Mouse (Mus musculus): ENCODE measurements around the gene Sbk2. TPM values are rescaled to one million over a fixed set of nuclear protein-coding genes. Genes with fewer than 3 reads are reported as not detected.

Gene Sbk2
- polyA plus RNA-seq, 1 experiment from 2014 or later = 1.2 TPM

DNA sequence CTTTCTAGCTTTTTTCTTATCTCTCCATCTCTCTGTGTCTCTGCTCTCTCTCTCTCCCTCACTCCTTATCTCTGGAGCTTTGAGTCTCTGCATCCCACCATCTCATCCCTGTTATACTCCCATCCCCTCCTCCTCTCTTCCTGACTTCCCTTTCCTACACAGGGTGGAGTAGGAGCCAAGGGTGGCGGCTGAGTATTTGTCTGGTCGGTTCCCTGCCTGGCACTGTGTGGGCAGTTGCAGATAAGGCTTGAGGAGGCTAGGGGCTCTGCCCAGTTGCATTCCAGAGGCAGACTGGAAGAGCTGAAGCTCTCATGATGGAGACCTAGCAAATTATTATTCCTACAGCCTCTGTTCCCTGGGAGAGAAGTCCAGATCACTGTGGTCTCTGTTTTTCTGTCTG is 24.0 kb upstream of the Sbk2 start:
- H3K36me3 ChIP-seq = peaks cover 12% of the 10 kb centered on the region
- no peak overlapping the region for H3K4me2 ChIP-seq
- 0 out of 2 replicates have a peak, but pooled peaks have one; percentile 46 for ATAC-seq (ENCODE audit: borderline replicate concordance, extremely low read depth, low FRiP score, low TSS enrichment)
- H3K27ac ChIP-seq = no peak overlapping the region
- no peaks in the 10 kb centered on the region for H3K27me3 ChIP-seq
- no peaks in the 10 kb centered on the region for H3K9me3 ChIP-seq
- no peak overlapping the region for H3K4me3 ChIP-seq
- no peak overlapping the region for H3K9ac ChIP-seq
- no peaks in the 10 kb centered on the region for H3K4me1 ChIP-seq
- WGBS = 45% methylated on average over 2 of the region's 2 CpGs

DNA sequence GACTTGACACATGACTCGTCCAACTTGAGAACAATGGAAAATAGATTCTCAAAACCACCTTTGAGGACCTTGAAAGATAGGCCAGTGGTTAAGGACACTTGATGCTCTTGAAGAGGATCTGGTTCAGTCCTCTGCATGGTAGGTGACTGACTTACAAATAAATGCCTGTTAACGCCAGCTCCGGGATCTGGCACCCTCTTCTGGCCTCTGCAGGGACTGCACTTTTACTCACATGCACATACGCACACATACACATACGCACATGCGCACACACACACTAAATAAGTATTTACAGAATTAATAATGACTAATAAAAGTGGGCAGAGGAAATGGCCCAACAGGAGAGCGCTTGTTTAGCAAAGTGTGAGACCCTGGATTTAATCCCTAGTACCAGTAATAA is 12.6 kb upstream of the Sbk2 start:
- Histone ChIP-seq H3K4me3 (no peak overlapping the region), H3K4me1 (peaks cover 8% of the 10 kb centered on the region; the same call in 1 of the 2 replicates), H3K9me3 (no peaks in the 10 kb centered on the region), H3K9ac (no peak overlapping the region), H3K36me3 (no peaks in the 10 kb centered on the region), H3K4me2 (no peak overlapping the region), H3K27me3 (no peaks in the 10 kb centered on the region), H3K27ac (no peak overlapping the region)
- ATAC-seq (ENCODE audit: borderline replicate concordance, extremely low read depth, low FRiP score, low TSS enrichment) = no peak
- 87% methylated on average over 7 of the region's 7 CpGs for WGBS

DNA sequence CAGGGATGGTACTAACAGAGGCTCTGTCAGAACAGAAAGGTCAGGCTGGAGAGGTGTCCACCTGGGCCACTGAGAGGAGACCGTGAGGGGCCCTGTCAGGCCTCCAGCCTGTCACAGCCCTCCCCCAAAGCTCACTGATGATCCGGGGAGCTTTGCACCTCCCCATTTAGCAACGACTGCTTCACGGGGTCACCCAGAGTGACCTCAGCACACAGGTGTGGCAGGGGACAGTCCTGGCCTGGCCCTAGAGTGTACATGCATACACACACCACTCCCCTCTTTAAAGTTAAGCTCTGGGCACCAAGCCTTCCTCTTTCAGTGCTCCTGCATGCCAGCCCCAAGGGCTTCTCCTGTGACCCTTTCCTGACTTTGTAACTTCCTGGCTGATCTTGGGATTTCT is 11.2 kb upstream of the Sbk2 start:
- Histone ChIP-seq H3K27me3 (no peaks in the 10 kb centered on the region), H3K27ac (no peak overlapping the region), H3K4me1 (peaks cover 14% of the 10 kb centered on the region; the same call in 1 of the 2 replicates), H3K4me2 (no peak overlapping the region), H3K9ac (no peak overlapping the region), H3K4me3 (no peak overlapping the region), H3K36me3 (no peaks in the 10 kb centered on the region), H3K9me3 (no peaks in the 10 kb centered on the region)
- WGBS = 38% methylated on average over 4 of the region's 4 CpGs
- ATAC-seq (ENCODE audit: borderline replicate concordance, extremely low read depth, low FRiP score, low TSS enrichment) = no peak

DNA sequence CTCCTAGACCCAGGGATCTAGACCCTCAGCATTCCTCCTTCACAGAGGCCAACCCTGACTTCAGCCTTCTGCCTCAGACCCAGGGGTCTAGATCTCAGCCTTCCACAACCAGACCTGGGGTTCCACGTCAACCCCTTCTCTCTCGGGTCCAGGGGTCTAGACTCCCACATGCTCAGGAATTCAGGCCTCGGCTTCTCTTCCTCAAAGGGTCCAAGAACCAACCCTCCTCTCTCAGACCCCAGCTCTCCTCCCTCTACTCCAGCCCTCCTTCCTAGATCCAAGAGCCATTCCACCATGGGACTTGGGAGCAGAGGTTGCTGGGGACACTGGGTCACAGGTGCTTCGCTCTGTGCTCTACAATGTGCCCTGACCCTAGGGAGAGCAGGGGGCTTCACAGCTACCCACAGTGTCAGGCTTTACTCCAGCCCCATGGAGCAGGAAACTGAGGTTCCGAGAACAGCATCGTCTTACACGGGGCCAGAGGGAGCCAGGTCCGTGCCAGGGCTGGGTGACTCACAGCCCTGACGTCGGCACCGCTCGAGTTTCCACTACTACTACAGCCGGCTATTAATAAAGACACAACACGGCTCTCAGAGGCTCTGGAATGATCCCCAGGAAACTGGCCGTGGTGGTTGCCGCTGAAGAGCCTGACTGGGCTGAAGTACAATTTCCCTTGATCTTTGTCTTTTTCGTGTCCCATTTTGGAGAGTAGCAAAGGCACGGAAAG is 8.3 kb upstream of the Sbk2 start:
- Histone ChIP-seq H3K9ac (no peak overlapping the region), H3K27ac (peak overlapping the region; percentile 74), H3K36me3 (no peaks in the 10 kb centered on the region), H3K4me1 (peaks cover 14% of the 10 kb centered on the region; the same call in 1 of the 2 replicates), H3K27me3 (no peaks in the 10 kb centered on the region), H3K9me3 (no peaks in the 10 kb centered on the region), H3K4me3 (no peak overlapping the region), H3K4me2 (no peak overlapping the region)
- 60% methylated on average over 18 of the region's 18 CpGs for WGBS
- no peak for ATAC-seq (ENCODE audit: borderline replicate concordance, extremely low read depth, low FRiP score, low TSS enrichment)

DNA sequence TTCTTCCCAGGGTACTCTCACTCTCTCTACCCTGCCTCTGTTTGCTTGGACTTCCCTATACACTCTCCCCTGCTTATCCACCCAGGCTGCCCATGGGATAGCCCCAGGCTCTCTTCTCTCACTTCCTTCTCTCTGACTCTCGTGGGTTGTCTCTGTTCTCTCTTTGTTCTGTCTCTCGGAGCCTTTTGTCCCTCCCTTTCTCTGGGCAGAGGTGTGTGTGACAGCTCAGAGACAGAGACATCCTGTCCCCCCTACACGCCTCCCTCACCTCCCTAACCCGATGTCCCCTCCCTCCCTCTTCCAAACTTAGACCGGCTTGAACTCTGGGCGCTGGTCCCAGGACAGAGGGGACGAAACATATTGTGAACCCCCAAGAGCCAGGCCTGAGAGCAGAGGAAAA is 7.5 kb upstream of the Sbk2 start:
- Histone ChIP-seq H3K9me3 (no peaks in the 10 kb centered on the region), H3K27ac (peak overlapping the region; percentile 74), H3K4me2 (no peak overlapping the region), H3K4me3 (no peak overlapping the region), H3K9ac (no peak overlapping the region), H3K36me3 (no peaks in the 10 kb centered on the region), H3K4me1 (peaks cover 14% of the 10 kb centered on the region; the same call in 1 of the 2 replicates), H3K27me3 (no peaks in the 10 kb centered on the region)
- ATAC-seq (ENCODE audit: borderline replicate concordance, extremely low read depth, low FRiP score, low TSS enrichment) = peak; percentile 82
- WGBS = 19% methylated on average over 7 of the region's 7 CpGs

DNA sequence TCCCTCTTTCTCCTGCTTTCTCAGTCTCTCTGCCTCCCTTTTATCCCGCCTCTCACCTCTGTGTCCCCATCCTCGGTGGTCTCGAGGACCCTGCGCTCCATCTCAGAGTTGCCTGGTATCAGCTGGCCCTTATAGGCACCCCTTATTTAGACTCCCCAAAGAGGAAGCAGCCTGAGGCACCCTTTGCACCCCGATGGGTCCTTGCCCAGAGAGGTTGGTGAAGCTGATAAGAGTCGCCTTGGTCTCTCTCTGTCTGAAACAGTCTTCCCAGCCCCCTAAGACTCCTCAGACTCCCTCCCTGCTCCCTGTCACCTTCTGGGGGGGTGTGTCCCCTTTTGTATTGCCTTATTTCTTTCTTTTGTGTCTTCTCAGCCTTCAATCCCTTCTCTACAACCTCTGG is 6.9 kb upstream of the Sbk2 start, which contains the start of gene Sbk3:
TSS of gene Sbk3 (minus strand) at position 101 of the 400 bp plus-strand sequence.
- Histone ChIP-seq H3K9ac (no peak within 1 kb of the TSS), H3K4me2 (no peak within 1 kb of the TSS), H3K9me3 (no peaks in the 10 kb centered on the region), H3K27ac (peak within 1 kb of the TSS; percentile 74), H3K4me1 (peaks cover 14% of the 10 kb centered on the region; the same call in 1 of the 2 replicates), H3K27me3 (no peaks in the 10 kb centered on the region), H3K4me3 (no peak within 1 kb of the TSS), H3K36me3 (no peaks in the 10 kb centered on the region)
- WGBS = 42% methylated on average over 6 of the region's 6 CpGs
- no peak for ATAC-seq (ENCODE audit: borderline replicate concordance, extremely low read depth, low FRiP score, low TSS enrichment)

DNA sequence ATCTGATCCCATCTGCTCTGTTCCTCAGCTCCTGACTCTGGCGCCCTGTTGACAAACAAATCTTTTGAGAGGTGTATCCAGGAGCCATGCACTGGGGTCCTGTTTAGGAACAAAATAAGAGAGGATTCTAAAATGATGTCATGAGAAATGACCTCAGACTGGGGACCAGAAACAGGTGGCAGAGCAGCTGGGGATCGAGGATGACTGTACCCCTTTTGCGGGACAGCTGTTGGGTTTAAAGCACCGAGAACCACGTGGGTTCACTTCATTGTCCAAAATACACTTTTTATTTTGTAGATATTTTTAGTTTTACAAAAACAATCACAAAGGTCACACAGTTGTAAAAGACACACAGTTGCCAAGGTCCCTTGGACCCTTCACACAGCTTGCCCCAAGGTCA is 782 bp upstream of the Sbk2 start:
- Histone ChIP-seq H3K9ac (no peak overlapping the region), H3K36me3 (no peaks in the 10 kb centered on the region), H3K4me1 (peaks cover 4% of the 10 kb centered on the region; the same call in 1 of the 2 replicates), H3K4me3 (no peak overlapping the region), H3K9me3 (no peaks in the 10 kb centered on the region), H3K4me2 (no peak overlapping the region), H3K27ac (no peak overlapping the region), H3K27me3 (no peaks in the 10 kb centered on the region)
- WGBS = 76% methylated on average over 5 of the region's 5 CpGs
- ATAC-seq (ENCODE audit: borderline replicate concordance, extremely low read depth, low FRiP score, low TSS enrichment) = no peak

DNA sequence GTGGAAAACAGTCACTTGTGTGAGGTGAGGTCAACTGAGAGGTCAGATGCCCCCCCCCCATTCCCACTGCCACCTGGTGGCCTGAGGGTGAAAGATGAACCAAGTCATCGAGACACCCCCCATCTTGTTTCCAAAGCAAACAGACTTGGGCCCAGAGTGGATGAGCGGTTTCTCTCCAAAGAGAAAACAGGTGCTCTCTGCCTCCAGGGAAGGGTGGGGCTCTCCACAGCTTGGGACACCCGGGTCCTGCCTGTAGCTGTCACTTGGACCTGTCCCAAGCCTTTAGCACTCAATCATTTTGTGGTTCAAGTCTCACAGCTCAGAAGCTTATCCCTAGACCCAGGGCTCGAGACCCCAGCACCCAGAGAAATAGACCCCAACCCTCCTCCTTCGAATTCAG is 679 bp downstream of the Sbk2 start:
- no peak overlapping the region for H3K4me2 ChIP-seq
- H3K4me3 ChIP-seq = no peak overlapping the region
- H3K9me3 ChIP-seq = no peaks in the 10 kb centered on the region
- H3K27ac ChIP-seq = no peak overlapping the region
- no peak for ATAC-seq (ENCODE audit: borderline replicate concordance, extremely low read depth, low FRiP score, low TSS enrichment)
- no peaks in the 10 kb centered on the region for H3K27me3 ChIP-seq
- no peak overlapping the region for H3K9ac ChIP-seq
- H3K36me3 ChIP-seq = no peaks in the 10 kb centered on the region
- peaks cover 4% of the 10 kb centered on the region; the same call in 1 of the 2 replicates for H3K4me1 ChIP-seq
- 56% methylated on average over 5 of the region's 5 CpGs for WGBS

DNA sequence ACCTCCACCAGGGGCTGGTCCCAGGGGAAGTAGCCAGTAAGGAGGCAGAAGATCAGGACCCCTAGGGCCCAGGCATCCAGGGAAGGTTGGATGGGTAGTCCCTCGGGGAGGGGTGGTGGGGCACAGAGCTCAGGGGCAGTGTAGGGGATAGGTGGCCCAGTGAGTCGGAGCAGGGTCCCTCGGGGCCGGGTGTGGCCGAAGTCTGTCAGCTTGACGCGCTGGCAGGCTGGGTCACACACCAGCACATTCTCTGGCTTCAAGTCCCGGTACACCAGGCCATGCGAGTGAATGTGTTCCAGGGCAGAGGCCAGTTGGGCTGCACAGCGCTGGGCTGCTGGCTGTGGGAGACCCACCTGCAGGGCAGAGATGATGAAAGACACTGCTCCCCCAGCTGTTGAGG is 6.8 kb downstream of the Sbk2 start:
- Histone ChIP-seq H3K9me3 (no peaks in the 10 kb centered on the region), H3K4me1 (peaks cover 12% of the 10 kb centered on the region), H3K4me2 (no peak overlapping the region), H3K27ac (no peak overlapping the region), H3K4me3 (no peak overlapping the region), H3K36me3 (no peaks in the 10 kb centered on the region), H3K9ac (no peak overlapping the region), H3K27me3 (no peaks in the 10 kb centered on the region)
- WGBS = 80% methylated on average over 10 of the region's 10 CpGs
- ATAC-seq (ENCODE audit: borderline replicate concordance, extremely low read depth, low FRiP score, low TSS enrichment) = no peak

DNA sequence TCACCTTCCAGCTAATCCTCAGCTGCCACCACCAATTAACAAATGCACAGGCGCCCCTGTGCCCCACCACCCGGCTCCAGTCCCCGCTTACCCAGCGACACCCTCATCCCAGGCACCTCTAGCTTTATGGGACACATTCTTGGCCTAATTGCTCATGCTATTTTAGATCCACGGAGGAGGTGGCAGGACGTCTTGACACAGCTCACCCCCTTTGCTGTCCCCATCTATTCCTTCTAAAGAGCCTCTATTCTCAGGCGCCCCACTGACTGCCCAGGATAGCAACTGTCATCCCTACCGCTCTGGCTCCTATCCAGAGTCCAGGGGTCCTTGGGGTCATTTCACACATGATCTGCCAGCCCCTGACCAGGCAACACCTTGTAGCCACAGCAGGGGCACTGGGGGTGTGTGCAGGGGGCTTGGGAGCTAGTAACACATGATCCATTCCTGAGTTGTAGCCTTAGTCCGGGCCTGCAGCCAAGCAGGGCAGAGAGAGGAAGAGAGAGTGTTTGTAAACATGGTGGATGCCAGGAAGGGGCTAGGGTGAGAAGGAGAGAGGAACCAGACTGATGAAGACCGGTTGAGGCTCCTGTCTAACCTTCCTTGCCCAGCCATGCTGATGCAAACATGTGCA is 10.3 kb downstream of the Sbk2 start:
- Histone ChIP-seq H3K4me3 (no peak overlapping the region), H3K27ac (no peak overlapping the region), H3K9ac (no peak overlapping the region), H3K9me3 (no peaks in the 10 kb centered on the region), H3K4me2 (no peak overlapping the region), H3K4me1 (peaks cover 12% of the 10 kb centered on the region), H3K27me3 (no peaks in the 10 kb centered on the region), H3K36me3 (no peaks in the 10 kb centered on the region)
- 7% methylated on average over 10 of the region's 10 CpGs for WGBS
- ATAC-seq (ENCODE audit: borderline replicate concordance, extremely low read depth, low FRiP score, low TSS enrichment) = peak; percentile 73

DNA sequence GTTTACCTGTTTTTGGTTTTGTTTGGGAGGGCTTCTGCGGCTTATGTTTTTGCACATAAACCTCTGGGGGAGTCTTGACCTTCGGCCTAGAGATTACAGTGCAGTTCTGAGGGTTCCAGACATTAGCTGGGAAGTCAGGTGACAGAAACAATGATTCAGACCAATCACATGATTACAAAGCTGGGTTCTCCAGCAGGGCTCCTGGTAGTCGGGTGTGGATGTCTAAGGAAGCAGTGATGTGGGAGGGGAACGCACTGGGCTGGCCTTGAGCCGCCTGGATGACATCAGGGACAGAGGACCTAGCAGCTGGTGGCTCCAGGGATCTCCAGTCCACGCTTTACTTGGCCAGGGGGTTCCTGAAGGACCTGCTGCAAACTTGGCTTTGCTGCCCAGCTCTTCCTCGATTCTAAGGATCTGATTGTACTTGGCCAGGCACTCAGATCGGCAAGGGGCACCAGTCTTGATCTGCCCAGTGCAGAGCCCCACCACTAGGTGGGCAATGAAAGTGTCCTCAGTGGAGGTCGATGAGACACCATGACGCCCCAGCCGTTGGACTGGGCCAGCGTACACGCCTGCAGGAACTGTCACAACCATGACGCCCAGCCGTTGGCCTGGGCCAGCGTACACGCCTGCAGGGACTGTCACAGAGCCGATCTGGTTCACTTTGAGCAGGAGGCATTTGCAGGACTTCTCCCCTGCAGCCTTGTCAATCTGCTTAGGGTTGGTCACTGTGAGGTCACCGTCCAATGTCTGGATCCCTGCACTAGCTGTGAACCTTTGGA is 13.5 kb downstream of the Sbk2 start:
- Histone ChIP-seq H3K9me3 (no peaks in the 10 kb centered on the region), H3K27me3 (no peaks in the 10 kb centered on the region), H3K36me3 (no peaks in the 10 kb centered on the region), H3K9ac (no peak overlapping the region), H3K27ac (no peak overlapping the region), H3K4me2 (no peak overlapping the region), H3K4me3 (no peak overlapping the region), H3K4me1 (peaks cover 12% of the 10 kb centered on the region)
- ATAC-seq (ENCODE audit: borderline replicate concordance, extremely low read depth, low FRiP score, low TSS enrichment) = no peak
- 79% methylated on average over 19 of the region's 19 CpGs for WGBS

DNA sequence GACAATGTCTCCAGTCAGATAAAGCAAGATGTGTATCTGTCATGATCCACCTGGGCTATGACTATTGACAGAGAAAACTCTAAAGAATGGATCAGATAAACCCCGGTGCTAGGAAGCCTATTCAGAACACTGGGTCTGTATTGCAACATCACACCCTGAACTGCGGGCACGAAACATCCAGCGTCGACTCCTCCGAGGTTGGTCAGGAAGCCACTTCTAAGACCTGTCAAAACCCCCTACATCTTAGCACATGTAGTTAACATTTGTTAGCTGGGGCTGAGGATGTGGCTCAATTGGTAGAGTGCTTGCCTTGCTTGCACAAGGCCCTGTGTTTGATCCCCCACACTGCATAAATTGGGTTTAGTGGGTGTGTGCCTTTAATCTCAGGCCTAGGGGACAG is 15.8 kb downstream of the Sbk2 start:
- H3K27ac ChIP-seq = no peak overlapping the region
- no peak overlapping the region for H3K9ac ChIP-seq
- H3K9me3 ChIP-seq = no peaks in the 10 kb centered on the region
- H3K36me3 ChIP-seq = no peaks in the 10 kb centered on the region
- 29% methylated on average over 6 of the region's 6 CpGs for WGBS
- no peak overlapping the region for H3K4me2 ChIP-seq
- no peak overlapping the region for H3K4me3 ChIP-seq
- peaks cover 4% of the 10 kb centered on the region for H3K4me1 ChIP-seq
- ATAC-seq (ENCODE audit: borderline replicate concordance, extremely low read depth, low FRiP score, low TSS enrichment) = no peak
- H3K27me3 ChIP-seq = no peaks in the 10 kb centered on the region

Data from lung, embryonic 15.5 days (tissue).